Mouse (Mus musculus) pancreas, adult 10 weeks (tissue): ENCODE data around the gene 9830107B12Rik. TPM values are rescaled to one million over a fixed set of nuclear protein-coding genes. Genes with fewer than 3 reads are reported as not detected.

ENCODE experiments used
- polyA plus RNA-seq: library from polyadenylated mRNA; stranded (reverse); fragments of 350-450 nt; fragmentation: Illumina TruSeq; extraction: RNeasy Lipid Tissue Mini Kit (QIAGEN cat#74804); gene quantifications from one replicate; pipeline ENCODE4 v1.2.3, GENCODE M21; 2015; ENCODE audit warnings: low read depth, low replicate concordance; ENCODE audit not compliant: insufficient read depth

9830107B12Rik gene
- polyA plus RNA-seq: not detected

DNA sequence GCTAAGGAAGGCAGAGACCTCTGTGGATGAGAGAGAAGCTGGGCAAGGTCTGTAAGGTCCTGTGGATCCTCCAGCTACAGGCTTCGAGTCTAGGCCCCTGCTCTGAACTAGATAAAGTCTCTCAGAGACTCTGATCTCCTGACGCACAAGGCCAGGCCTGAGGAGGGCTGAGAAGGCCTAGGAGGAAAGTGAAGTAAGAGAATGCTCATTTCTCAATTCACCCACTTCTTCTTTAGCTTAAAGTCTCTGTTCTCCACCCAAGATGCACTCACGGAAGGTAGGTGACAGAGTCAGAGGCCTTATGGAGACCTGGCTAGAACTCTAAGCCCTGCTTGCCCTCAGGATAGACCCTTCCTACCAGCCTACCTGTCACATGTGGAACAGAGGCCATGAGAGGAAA is at the start of gene 9830107B12Rik:
9830107B12Rik (minus strand) TSS at position 149 of the 400 bp plus-strand sequence.

DNA sequence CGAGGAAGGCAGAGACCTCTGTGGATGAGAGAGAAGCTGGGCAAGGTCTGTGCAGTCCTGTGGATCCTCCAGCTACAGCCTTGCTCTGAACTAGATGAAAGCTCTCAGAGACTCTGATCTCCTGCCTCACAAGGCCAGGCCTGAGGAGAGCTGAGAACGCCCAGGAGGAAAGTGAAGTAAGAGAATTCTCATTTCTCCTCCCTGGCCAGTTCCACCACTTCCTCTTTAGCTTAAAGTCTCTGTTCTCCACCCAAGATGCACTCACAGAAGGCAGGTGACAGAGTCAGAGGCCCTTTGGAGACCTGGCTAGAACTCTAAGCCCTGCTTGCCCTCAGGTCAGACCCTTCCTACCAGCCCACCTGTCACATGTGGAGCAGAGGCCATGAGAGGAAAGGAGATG is 21.0 kb upstream of the 9830107B12Rik start, which contains the start of gene A530064D06Rik:
A530064D06Rik (minus strand) TSS at position 173 of the 400 bp plus-strand sequence.

GRCm38 (mm10) chr17:48089019-48089418 is 57.0 kb downstream of the 9830107B12Rik start, which contains the start of gene 1700067P10Rik:
TSS of gene 1700067P10Rik (plus strand) at chr17:48089319.

Other genes starting within 250 kb of the 9830107B12Rik start
- gene Foxp4, start 221.6 kb downstream of the 9830107B12Rik start, polyA plus RNA-seq: 8.8 TPM
- not detected for gene 1700122O11Rik, start 108.0 kb downstream of the 9830107B12Rik start, polyA plus RNA-seq
- not detected for gene 1700067P10Rik, start 56.9 kb downstream of the 9830107B12Rik start, polyA plus RNA-seq
- gene A530064D06Rik, start 21.0 kb upstream of the 9830107B12Rik start, polyA plus RNA-seq: not detected
- gene Trem1, start 86.5 kb upstream of the 9830107B12Rik start, polyA plus RNA-seq: not detected
- not detected for gene Trem3, start 101.5 kb upstream of the 9830107B12Rik start, polyA plus RNA-seq
- not detected for gene Treml4, start 118.0 kb upstream of the 9830107B12Rik start, polyA plus RNA-seq
- not detected for gene Treml2, start 153.2 kb upstream of the 9830107B12Rik start, polyA plus RNA-seq
- gene B430306N03Rik, start 169.9 kb upstream of the 9830107B12Rik start, polyA plus RNA-seq: not detected
- 3.0 TPM for gene Trem2, start 200.1 kb upstream of the 9830107B12Rik start, polyA plus RNA-seq
- not detected for gene Treml1, start 213.6 kb upstream of the 9830107B12Rik start, polyA plus RNA-seq